Mouse (Mus musculus) stomach, postnatal 0 days (tissue): ENCODE results near the gene Brinp2.

Experiments
- CTCF ChIP-seq: IDR thresholded peaks from 2 replicates; pipeline ENCODE4 v1.5.1; 2016; ENCODE audit warnings: antibody characterized with exemption, low read depth, mild to moderate bottlenecking, moderate library complexity
- EP300 ChIP-seq: optimal IDR thresholded peaks from 2 replicates; pipeline ENCODE3; 2016; ENCODE audit warnings: antibody characterized with exemption

- TF ChIP-seq CTCF = no peak
- TF ChIP-seq EP300 = no peak
These were observed 148.5 kb downstream of the Brinp2 start for GRCm38 (mm10) chr1:158207620-158208019.
